Mouse (Mus musculus): ENCODE results near the gene Stra6. TPM values are rescaled to one million over a fixed set of nuclear protein-coding genes. Genes with fewer than 3 reads are reported as not detected.

The Stra6 gene
- total RNA-seq, 2 experiments from 2014 or later: 0.16 to 0.29 TPM

DNA sequence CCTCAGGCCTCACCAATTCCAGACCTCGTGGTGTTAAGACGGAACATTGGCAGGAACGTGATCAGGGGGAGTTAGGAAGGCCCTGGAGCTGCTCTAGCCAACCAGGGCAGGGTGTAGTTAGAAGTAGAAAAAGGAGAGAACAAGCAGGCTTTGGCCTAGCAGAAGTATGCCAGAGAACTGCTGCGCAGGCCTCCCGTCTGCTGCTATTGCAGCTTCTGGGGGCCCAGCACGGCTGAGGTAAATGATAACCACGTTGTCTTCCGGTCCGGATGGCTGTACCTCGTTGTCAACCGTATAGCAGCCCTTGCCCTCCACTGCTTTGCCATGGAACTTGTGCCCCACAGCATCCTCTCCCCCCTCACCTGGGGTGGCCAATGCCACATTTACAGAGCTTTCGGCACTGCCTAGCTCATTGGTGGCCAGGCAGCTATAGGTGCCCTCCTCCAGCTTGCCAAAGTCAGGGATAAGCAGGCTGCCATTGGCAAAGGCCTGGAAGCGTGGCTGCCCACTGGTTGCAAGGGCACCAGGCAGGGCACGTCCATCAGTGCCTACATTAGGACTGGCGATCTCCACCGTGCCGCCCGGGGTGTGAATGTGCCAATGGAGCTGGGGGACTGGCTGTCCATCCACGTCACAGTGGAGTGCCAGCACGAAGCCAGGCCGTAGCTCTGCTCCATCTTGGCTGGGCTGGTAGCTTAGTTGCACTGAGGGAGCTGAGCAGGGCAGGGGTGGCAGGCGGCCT lies 93.4 kb downstream of the Stra6 start:
- no peak for DNase-seq
- intact Hi-C loops (cut with DNase I; ENCODE audit: low total_unique reads): no loop called here

GRCm38 (mm10) chr9:58157838-58158237 lies 94.2 kb downstream of the Stra6 start:
- DNase-seq: no peak
- intact Hi-C loops (cut with DNase I; ENCODE audit: low total_unique reads): no loop called here

- DNase-seq: peak; percentile 72
- intact Hi-C loops (cut with DNase I; ENCODE audit: low total_unique reads): no loop called here
These were observed 95.1 kb downstream of the Stra6 start for GRCm38 (mm10) chr9:58158541-58159311.

- intact Hi-C loops (cut with DNase I; ENCODE audit: low total_unique reads): no loop called here
- peak; percentile 43 for DNase-seq
These were observed 96.3 kb downstream of the Stra6 start for GRCm38 (mm10) chr9:58159855-58160254.

DNA sequence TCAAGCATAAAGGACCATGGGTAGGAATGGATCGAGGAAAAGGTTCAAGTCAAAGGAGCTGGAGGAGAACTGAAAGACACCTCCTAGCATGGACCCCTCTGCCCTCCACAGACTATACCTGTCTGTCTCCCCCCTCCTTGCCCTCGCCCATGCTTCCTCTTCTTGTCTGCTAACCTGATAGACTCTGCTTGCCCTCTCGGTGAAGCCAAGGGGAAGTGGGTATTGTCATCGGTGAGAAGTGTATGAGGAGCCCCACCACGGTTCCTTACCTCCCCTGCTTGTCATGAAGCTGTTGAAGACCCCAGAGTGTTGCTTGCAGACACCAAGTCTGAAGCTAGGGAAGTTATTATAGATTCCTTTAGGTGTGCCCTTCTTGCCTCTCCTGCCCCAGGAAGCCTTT lies 96.7 kb downstream of the Stra6 start:
- DNase-seq: no peak
- intact Hi-C loops (cut with DNase I; ENCODE audit: low total_unique reads): no loop called here

- no peak for DNase-seq
- intact Hi-C loops (cut with DNase I; ENCODE audit: low total_unique reads): no loop called here
These were observed 98.6 kb downstream of the Stra6 start for GRCm38 (mm10) chr9:58162173-58162572.

DNA sequence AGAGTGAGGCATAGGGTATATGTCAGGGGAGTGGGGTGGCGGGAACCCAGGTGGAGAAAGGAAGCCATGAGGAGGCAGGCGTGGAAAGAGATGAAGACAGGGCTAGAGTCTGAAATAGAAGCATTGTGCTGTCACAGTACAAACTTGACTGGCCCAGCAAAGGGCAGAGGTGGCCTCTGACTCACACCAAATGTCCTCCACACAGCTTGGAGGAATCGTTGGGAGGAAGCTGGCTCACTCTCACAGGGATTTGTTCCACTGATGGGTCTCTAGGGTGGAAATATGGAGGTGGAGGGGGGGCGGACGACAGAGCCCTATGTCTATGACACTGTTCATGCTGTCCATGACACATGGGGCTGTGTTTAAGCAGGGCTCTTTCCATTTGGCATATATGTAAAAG lies 99.6 kb downstream of the Stra6 start:
- intact Hi-C loops (cut with DNase I; ENCODE audit: low total_unique reads): no loop called here

GRCm38 (mm10) chr9:58165779-58166178 lies 102.2 kb downstream of the Stra6 start:
- intact Hi-C loops (cut with DNase I; ENCODE audit: low total_unique reads): no loop called here
- no peak for DNase-seq

More for the DNA sequence above, 99.6 kb downstream of the Stra6 start:
- no peak for DNase-seq

GRCm38 (mm10) chr9:58168880-58169279 lies 105.3 kb downstream of the Stra6 start:
- intact Hi-C loops (cut with DNase I; ENCODE audit: low total_unique reads): no loop called here
- DNase-seq: no peak

- intact Hi-C loops (cut with DNase I; ENCODE audit: low total_unique reads): no loop called here
- no peak for DNase-seq
These were observed 105.8 kb downstream of the Stra6 start for GRCm38 (mm10) chr9:58169426-58169825.

DNA sequence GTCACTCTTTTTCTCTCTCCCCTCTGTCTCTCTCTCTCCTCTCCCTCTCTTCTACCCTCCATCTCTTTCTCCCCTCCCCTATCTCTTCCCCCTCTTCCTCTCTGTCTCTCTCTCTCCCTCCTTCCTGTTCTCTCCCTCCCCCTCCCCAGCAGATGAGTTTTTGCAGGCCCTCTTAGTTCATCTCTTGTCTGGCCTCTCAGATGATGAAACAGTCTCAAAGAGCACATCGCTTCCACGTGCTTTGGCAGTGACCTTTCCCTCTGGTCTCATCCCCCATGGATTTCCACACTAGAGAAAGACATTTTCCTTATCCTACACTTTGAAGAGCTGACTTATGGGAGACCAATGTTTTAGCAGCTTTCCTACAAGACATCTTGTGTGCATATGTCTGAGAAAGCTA lies 109.3 kb downstream of the Stra6 start:
- no peak for DNase-seq

GRCm38 (mm10) chr9:58174818-58175251 lies 111.2 kb downstream of the Stra6 start:
- no peak for DNase-seq
- intact Hi-C loops (cut with DNase I; ENCODE audit: low total_unique reads): no loop called here

More for the DNA sequence above, 109.3 kb downstream of the Stra6 start:
- intact Hi-C loops (cut with DNase I; ENCODE audit: low total_unique reads): no loop called here

DNA sequence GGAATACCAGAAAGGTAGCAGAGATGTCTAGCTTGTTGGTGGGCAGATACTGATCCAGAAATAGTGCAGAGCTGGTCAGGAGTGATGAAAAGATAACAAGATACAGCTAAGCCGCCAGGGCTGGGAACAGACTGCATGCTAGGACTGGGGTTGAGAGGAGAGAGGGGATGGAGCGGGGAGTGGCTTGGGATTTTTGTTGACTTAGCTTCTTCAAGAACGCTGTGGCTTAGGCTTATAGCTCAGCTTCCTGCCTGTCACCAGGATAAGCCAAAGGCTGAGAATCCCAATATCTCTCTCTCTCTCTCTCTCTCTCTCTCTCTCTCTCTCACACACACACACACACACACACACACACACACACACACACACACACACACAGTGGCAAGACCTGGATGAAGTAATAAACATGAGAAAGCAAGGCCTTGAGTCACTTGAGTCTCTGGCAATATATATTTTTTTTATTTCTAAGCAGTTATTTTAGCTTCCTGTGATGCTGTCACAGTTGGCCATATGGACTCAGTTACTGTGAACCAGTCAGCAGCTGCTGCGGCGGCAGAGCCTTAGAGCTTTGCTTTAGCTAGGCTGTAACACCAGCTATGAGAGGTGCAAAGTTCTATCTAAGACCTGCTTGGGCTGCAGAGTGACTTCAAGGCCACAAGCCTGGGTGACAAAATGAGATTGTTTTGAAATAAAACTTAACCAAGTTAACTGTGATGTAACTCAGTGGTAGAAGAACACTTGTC lies 112.3 kb downstream of the Stra6 start:
- intact Hi-C loops (cut with DNase I; ENCODE audit: low total_unique reads): no loop called here

DNA sequence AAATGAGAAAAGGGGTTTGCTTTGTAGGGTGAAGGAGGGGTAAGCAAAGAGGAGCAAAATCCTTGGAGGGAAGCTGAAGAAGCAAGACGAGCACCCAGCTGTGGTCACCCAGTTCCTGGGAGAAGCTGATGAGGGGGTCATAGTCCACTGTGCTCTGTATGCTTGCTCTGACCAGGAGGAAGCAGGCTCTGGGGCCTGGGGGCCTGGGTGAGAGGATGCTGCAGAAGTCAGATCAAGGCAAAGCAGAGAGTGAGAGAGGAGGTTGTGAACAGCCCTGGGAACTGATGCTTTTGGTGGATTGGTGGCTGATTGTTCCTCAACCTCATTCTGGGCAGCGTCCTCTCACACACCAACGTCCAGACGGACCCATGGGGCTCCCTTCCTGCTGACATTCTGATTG lies 113.6 kb downstream of the Stra6 start:
- intact Hi-C loops (cut with DNase I; ENCODE audit: low total_unique reads): no loop called here
- DNase-seq: no peak

More for the DNA sequence above, 112.3 kb downstream of the Stra6 start:
- no peak for DNase-seq

DNA sequence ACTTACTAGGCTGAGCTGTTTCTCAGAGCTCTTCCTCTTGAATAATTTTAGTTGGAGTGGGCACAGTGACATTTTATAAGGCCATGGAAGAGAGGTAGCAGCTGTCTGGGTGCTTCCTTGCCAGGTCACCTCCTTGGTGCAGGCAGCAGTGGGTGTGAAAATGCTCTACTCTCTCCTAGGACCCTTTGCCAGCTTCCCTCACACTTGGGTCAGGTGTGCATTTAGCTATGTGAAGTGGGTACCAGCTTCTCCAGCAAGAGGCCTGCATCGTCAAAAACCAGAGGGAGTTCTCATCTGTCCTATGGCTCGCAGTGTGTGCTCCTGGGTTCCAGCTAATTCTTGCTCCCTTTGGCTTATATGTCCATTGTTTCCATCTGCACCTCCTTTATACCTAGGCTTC lies 115.8 kb downstream of the Stra6 start:
- DNase-seq: no peak
- intact Hi-C loops (cut with DNase I; ENCODE audit: low total_unique reads): no loop called here

- intact Hi-C loops (cut with DNase I; ENCODE audit: low total_unique reads): no loop called here
- DNase-seq: no peak
These were observed 120.9 kb downstream of the Stra6 start for GRCm38 (mm10) chr9:58184456-58184855.

GRCm38 (mm10) chr9:58194222-58194621 lies 130.6 kb downstream of the Stra6 start:
- intact Hi-C loops (cut with DNase I; ENCODE audit: low total_unique reads): no loop called here
- DNase-seq: no peak

DNA sequence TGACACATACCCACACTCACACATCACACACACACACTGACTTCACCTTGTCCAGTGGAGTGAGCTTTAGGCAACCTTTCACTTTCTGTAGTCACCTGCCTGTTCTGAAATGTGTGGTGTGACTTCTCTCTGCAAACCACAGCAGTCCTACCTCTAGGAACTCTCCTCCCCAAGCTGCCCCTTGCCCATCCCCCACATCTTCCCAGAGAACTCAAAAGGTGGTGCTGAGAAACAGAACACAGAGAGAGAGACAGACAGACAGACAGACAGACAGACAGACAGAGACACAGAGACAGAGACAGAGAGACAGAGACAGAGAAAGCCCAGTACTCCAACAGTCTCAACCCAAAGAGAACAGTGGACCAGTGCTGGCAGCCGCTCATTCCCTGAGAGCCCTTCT lies 132.1 kb downstream of the Stra6 start:
- no peak for DNase-seq
- intact Hi-C loops (cut with DNase I; ENCODE audit: low total_unique reads): no loop called here

DNA sequence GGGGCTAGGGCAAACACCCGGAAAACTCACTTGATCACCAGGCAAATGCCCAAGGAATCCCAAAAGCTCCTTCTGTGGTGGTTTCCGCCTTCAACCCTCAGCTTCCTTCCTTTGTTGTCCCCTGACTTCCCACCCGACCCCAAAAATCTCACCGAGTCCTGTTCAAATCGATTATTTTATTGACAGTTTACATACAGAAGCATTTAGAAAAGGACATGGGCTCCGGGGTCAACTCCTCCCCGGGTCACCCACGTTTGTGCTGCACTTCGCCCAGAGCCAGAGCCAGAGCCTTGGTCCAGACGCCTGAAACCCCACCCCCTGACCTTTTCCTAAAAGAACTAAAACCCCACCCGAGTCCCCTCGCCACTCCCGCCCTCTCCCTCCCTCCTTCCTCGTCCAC lies 132.6 kb downstream of the Stra6 start:
- intact Hi-C loops (cut with DNase I; ENCODE audit: low total_unique reads): no loop called here
- DNase-seq: no peak
